24 mouse cellular contexts compared by ENCODE assay signal in the genomic region with DNA sequence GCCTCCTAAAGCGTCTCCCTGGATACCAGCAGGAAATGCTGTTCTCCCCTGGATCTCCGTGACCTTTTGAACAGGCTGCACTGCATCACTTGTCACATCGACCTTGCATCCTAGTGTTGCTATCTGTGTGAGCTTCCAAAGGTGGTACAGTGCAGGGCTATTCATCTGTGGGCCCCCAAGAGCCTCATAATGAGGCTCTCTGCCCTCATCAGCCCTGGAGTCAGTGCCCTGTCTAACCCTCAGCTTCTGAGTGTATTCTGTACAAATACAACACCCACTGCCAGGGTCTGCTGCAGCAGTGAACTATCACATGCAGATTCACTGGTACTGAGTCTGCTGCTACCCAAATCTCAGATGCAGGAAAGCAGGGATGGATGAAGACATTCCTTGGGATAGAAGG.
DNase-seq lines count a peak whose midpoint lies in the region; ATAC-seq and TF ChIP-seq lines count a peak whose summit lies in the region.
"Had no signal": no experiment of that assay in that cellular context is flagged by ENCODE, and none has a peak within 500 bp of the region (broad histone marks: within the 10 kb centered on the region; RNA-seq: fewer than 3 reads in every experiment).

No protein-coding gene starts in this region.

- TF ChIP-seq EP300 in lung, postnatal 0 days (IDR thresholded peaks at IDR 0.05) = no peak

- peaks cover 26% of the 10 kb centered on the region for H3K4me1 ChIP-seq in forebrain, embryonic 13.5 days
- H3K4me1 ChIP-seq in forebrain, embryonic 11.5 days (replicated peaks; ENCODE audit: control insufficient read depth, insufficient read depth, low read length) = no peaks in the 10 kb centered on the region
- H3K4me1 ChIP-seq in neural tube, embryonic 13.5 days (replicated peaks) = peaks cover 52% of the 10 kb centered on the region
- H3K4me1 ChIP-seq in midbrain, embryonic 15.5 days = peaks cover 16% of the 10 kb centered on the region
- H3K4me1 ChIP-seq in lung, postnatal 0 days (ENCODE audit: insufficient read depth, low read depth, low read length) = no peaks in the 10 kb centered on the region
- H3K4me1 ChIP-seq in kidney, adult 2 months (ENCODE audit: control insufficient read depth, insufficient read depth, low read length) = no peaks in the 10 kb centered on the region
- H3K4me1 ChIP-seq: heart, embryonic 12.5 days; limb, embryonic 15.5 days had no signal

- H3K4me3 ChIP-seq in forebrain, embryonic 13.5 days = no peak overlapping the region
- no peak overlapping the region for H3K4me3 ChIP-seq in forebrain, embryonic 11.5 days (ENCODE audit: low read depth, low read length)
- H3K4me3 ChIP-seq in neural tube, embryonic 13.5 days = no peak overlapping the region
- no peak overlapping the region for H3K4me3 ChIP-seq in midbrain, embryonic 15.5 days
- H3K4me3 ChIP-seq in lung, postnatal 0 days (ENCODE audit: low read depth, low read length) = no peak overlapping the region
- H3K4me3 ChIP-seq in kidney, adult 2 months (ENCODE audit: insufficient read depth, low read depth, low read length) = no peak overlapping the region
- H3K4me3 ChIP-seq: embryonic facial prominence, embryonic 15.5 days; heart, embryonic 12.5 days; limb, embryonic 15.5 days; myocyte had no signal

- H3K9me3 ChIP-seq in forebrain, embryonic 13.5 days (replicated peaks) = no peaks in the 10 kb centered on the region
- no peaks in the 10 kb centered on the region for H3K9me3 ChIP-seq in forebrain, embryonic 11.5 days (ENCODE audit: control insufficient read depth, low read length)
- H3K9me3 ChIP-seq in neural tube, embryonic 13.5 days = no peaks in the 10 kb centered on the region
- no peaks in the 10 kb centered on the region for H3K9me3 ChIP-seq in midbrain, embryonic 15.5 days
- no peaks in the 10 kb centered on the region for H3K9me3 ChIP-seq in lung, postnatal 0 days (ENCODE audit: low read length)
- H3K9me3 ChIP-seq: embryonic facial prominence, embryonic 15.5 days; heart, embryonic 12.5 days; limb, embryonic 15.5 days had no signal

- TF ChIP-seq POLR2A in kidney, adult 2 months (IDR thresholded peaks at IDR 0.05; ENCODE audit: low read depth, low read length) = no peak

- no peak overlapping the region for H3K9ac ChIP-seq in forebrain, embryonic 13.5 days
- H3K9ac ChIP-seq in forebrain, embryonic 11.5 days (ENCODE audit: low read length) = no peak overlapping the region
- H3K9ac ChIP-seq in neural tube, embryonic 13.5 days = 0 out of 2 replicates have a peak overlapping the region, but pooled peaks have one; percentile 22
- H3K9ac ChIP-seq in midbrain, embryonic 15.5 days = no peak overlapping the region
- H3K9ac ChIP-seq in lung, postnatal 0 days (replicated peaks; ENCODE audit: low read depth) = no peak overlapping the region
- H3K9ac ChIP-seq: embryonic facial prominence, embryonic 15.5 days; heart, embryonic 12.5 days; limb, embryonic 15.5 days; liver, embryonic 14.5 days; lung, embryonic 14.5 days had no signal

- no peaks in the 10 kb centered on the region for H3K27me3 ChIP-seq in forebrain, embryonic 13.5 days
- H3K27me3 ChIP-seq in forebrain, embryonic 11.5 days (ENCODE audit: control insufficient read depth, insufficient read depth, low read length) = no peaks in the 10 kb centered on the region
- no peaks in the 10 kb centered on the region for H3K27me3 ChIP-seq in neural tube, embryonic 13.5 days
- no peaks in the 10 kb centered on the region for H3K27me3 ChIP-seq in midbrain, embryonic 15.5 days (replicated peaks)
- no peaks in the 10 kb centered on the region for H3K27me3 ChIP-seq in lung, postnatal 0 days (replicated peaks; ENCODE audit: insufficient read depth, low read length)
- H3K27me3 ChIP-seq in kidney, adult 2 months (replicated peaks; ENCODE audit: control insufficient read depth, insufficient read depth, low read length) = no peaks in the 10 kb centered on the region
- H3K27me3 ChIP-seq: embryonic facial prominence, embryonic 15.5 days; heart, embryonic 12.5 days; limb, embryonic 15.5 days had no signal

- TF ChIP-seq CTCF in lung, postnatal 0 days (IDR thresholded peaks at IDR 0.05) = no peak
- TF ChIP-seq CTCF in kidney, adult 2 months (conservative IDR thresholded peaks at IDR 0.05; ENCODE audit: insufficient read depth, insufficient read length, low read depth, low read length) = no peak

- 61% methylated on average over 3 of the region's 3 CpGs for WGBS in forebrain, embryonic 13.5 days
- WGBS in forebrain, embryonic 11.5 days = 71% methylated on average over 3 of the region's 3 CpGs
- WGBS in neural tube, embryonic 13.5 days = 22% methylated on average over 3 of the region's 3 CpGs
- 28% methylated on average over 3 of the region's 3 CpGs for WGBS in midbrain, embryonic 15.5 days
- WGBS in lung, postnatal 0 days = 43% methylated on average over 3 of the region's 3 CpGs
- 37% methylated on average over 3 of the region's 3 CpGs for WGBS in kidney, adult 2 months

- ATAC-seq in forebrain, embryonic 13.5 days = peak; percentile 41; the same call in 1 of the 2 replicates
- no peak for ATAC-seq in forebrain, embryonic 11.5 days (replicated peaks; ENCODE audit: low FRiP score)
- ATAC-seq in neural tube, embryonic 13.5 days (ENCODE audit: low read depth) = no peak
- ATAC-seq in midbrain, embryonic 15.5 days (replicated peaks) = no peak
- ATAC-seq in lung, postnatal 0 days = no peak
- ATAC-seq: CD4-positive, CD25-positive, alpha-beta regulatory T cell, adult 4 months had no signal

- H3K36me3 ChIP-seq in forebrain, embryonic 13.5 days (ENCODE audit: poor library complexity, severe bottlenecking) = no peaks in the 10 kb centered on the region
- no peaks in the 10 kb centered on the region for H3K36me3 ChIP-seq in forebrain, embryonic 11.5 days (ENCODE audit: control insufficient read depth, insufficient read depth, low read length)
- H3K36me3 ChIP-seq in neural tube, embryonic 13.5 days = no peaks in the 10 kb centered on the region
- no peaks in the 10 kb centered on the region for H3K36me3 ChIP-seq in midbrain, embryonic 15.5 days (replicated peaks)
- H3K36me3 ChIP-seq in lung, postnatal 0 days (ENCODE audit: insufficient read depth, low read length) = no peaks in the 10 kb centered on the region
- no peaks in the 10 kb centered on the region for H3K36me3 ChIP-seq in kidney, adult 2 months (ENCODE audit: control insufficient read depth, insufficient read depth, low read length)
- H3K36me3 ChIP-seq: embryonic facial prominence, embryonic 15.5 days; heart, embryonic 12.5 days; limb, embryonic 15.5 days had no signal

- H3K4me2 ChIP-seq in forebrain, embryonic 13.5 days = no peak overlapping the region
- no peak overlapping the region for H3K4me2 ChIP-seq in forebrain, embryonic 11.5 days (ENCODE audit: low read depth, low read length, severe bottlenecking)
- H3K4me2 ChIP-seq in neural tube, embryonic 13.5 days = no peak overlapping the region
- no peak overlapping the region for H3K4me2 ChIP-seq in midbrain, embryonic 15.5 days
- no peak overlapping the region for H3K4me2 ChIP-seq in lung, postnatal 0 days (replicated peaks; ENCODE audit: low read depth, low read length)
- H3K4me2 ChIP-seq: embryonic facial prominence, embryonic 15.5 days; heart, embryonic 12.5 days; limb, embryonic 15.5 days; lung, embryonic 14.5 days had no signal

- no peak for DNase-seq in forebrain, embryonic 11.5 days (ENCODE audit: low spot score)
- no peak for DNase-seq in neural tube, embryonic 10.5 days (ENCODE audit: extremely low spot score, low spot score)
- no peak for DNase-seq in lung, postnatal 0 days (ENCODE audit: low spot score)
- no peak for DNase-seq in kidney, adult 2 months
- DNase-seq: adrenal gland, postnatal 14 days; cerebellum, adult 2 months; cerebellum, postnatal 25 days; gastrocnemius, postnatal 10 days; heart, adult 11 months; heart, postnatal 14 days; kidney, adult 9 months; kidney, postnatal 14 days; left cerebral cortex, postnatal 4 days; lung, embryonic 14.5 days; lung, postnatal 4 days had no signal

- H3K27ac ChIP-seq in forebrain, embryonic 13.5 days = no peak overlapping the region
- H3K27ac ChIP-seq in forebrain, embryonic 11.5 days (ENCODE audit: low read depth, low read length) = no peak overlapping the region
- H3K27ac ChIP-seq in neural tube, embryonic 13.5 days (replicated peaks) = peak overlapping the region; percentile 83
- H3K27ac ChIP-seq in midbrain, embryonic 15.5 days = 0 out of 2 replicates have a peak overlapping the region, but pooled peaks have one; percentile 35
- no peak overlapping the region for H3K27ac ChIP-seq in lung, postnatal 0 days (ENCODE audit: low read length)
- no peak overlapping the region for H3K27ac ChIP-seq in kidney, adult 2 months (ENCODE audit: insufficient read depth, low read depth, low read length)
- H3K27ac ChIP-seq: embryonic facial prominence, embryonic 15.5 days; limb, embryonic 15.5 days; liver, embryonic 14.5 days had no signal

Comparison
In these comparisons a context has a peak if more than half of its experiments do, and no peak if none do; other contexts are left out.
1. H3K27ac ChIP-seq: peak in neural tube, embryonic 13.5 days (single experiment) and midbrain, embryonic 15.5 days (single experiment); none in forebrain, embryonic 13.5 days (single experiment), forebrain, embryonic 11.5 days (single experiment), lung, postnatal 0 days (single experiment) and kidney, adult 2 months (single experiment).